Mouse (Mus musculus) layer of hippocampus, postnatal 14 days (tissue): ENCODE data around the gene Zfp597. TPM values are rescaled to one million over a fixed set of nuclear protein-coding genes. Genes with fewer than 3 reads are reported as not detected.
A peak's percentile ranks its signal among the peaks of the same experiment; 100 is the strongest.

Source experiments
- DNase-seq, 2 experiments: peaks; one replicate each; pipeline ENCODE4 v3.0.0; 2021 to 2022; ENCODE audit warnings: low spot score in 2 of 2, mixed read lengths in 1 of 2
- long read RNA-seq, 2 experiments: library from polyadenylated mRNA; stranded (forward); transcript quantifications; one replicate each; pipeline ENCODE4 v2.0.0; 2021
- total RNA-seq, 2 experiments: library from RNA; stranded (reverse); gene quantifications; 2 replicates each; pipeline ENCODE4 v1.2.3; 2021

Zfp597 gene
- 10 to 100 TPM; 20.0 to 24.1 TPM for total RNA-seq
- long read RNA-seq, experiment 1, full-length matches to known transcripts = 3 of 4 reads
- long read RNA-seq, experiment 1, partial matches to known transcripts = 0 of 4 reads
- long read RNA-seq, experiment 1, other reads (novel, unspliced or antisense) = 1 of 4 reads
- long read RNA-seq, experiment 2, full-length matches to known transcripts = 2 of 4 reads
- long read RNA-seq, experiment 2, partial matches to known transcripts = 0 of 4 reads
- long read RNA-seq, experiment 2, other reads (novel, unspliced or antisense) = 2 of 4 reads

- peak; percentile 93 to 95 for DNase-seq
Observed at GRCm38 (mm10) chr16:3884201-3885064, at the start of gene Zfp597, which contains the start of gene Gm20695. TSS of gene Zfp597 (minus strand) at chr16:3884561. TSS of gene Gm20695 (plus strand) at chr16:3884648.

GRCm38 (mm10) chr16:3934091-3934490 lies 49.7 kb upstream of the Zfp597 start:
- DNase-seq = no peak

- no peak for DNase-seq
Observed at GRCm38 (mm10) chr16:3933536-3933935, 49.2 kb upstream of the Zfp597 start.

- DNase-seq = peak in 1 of 2 experiments; percentile 16
Observed at GRCm38 (mm10) chr16:3929151-3929550, 44.8 kb upstream of the Zfp597 start.

- DNase-seq = no peak
Observed at GRCm38 (mm10) chr16:3928582-3928981, 44.2 kb upstream of the Zfp597 start.

GRCm38 (mm10) chr16:3923966-3924365 lies 39.6 kb upstream of the Zfp597 start:
- DNase-seq = no peak

GRCm38 (mm10) chr16:3923515-3923914 lies 39.2 kb upstream of the Zfp597 start:
- DNase-seq = no peak

GRCm38 (mm10) chr16:3920756-3921155 lies 36.4 kb upstream of the Zfp597 start:
- DNase-seq = no peak

- no peak for DNase-seq
Observed at GRCm38 (mm10) chr16:3909118-3909517, 24.8 kb upstream of the Zfp597 start.

GRCm38 (mm10) chr16:3908537-3909111 lies 24.3 kb upstream of the Zfp597 start, which contains the start of the genes 1700037C18Rik and Cluap1:
TSS of gene 1700037C18Rik (minus strand) at chr16:3908689.
TSS of gene Cluap1 (plus strand) at chr16:3908801.
- DNase-seq = peak; percentile 95 to 96

GRCm38 (mm10) chr16:3907471-3907870 lies 23.1 kb upstream of the Zfp597 start:
- DNase-seq = no peak

- DNase-seq = no peak
Observed at GRCm38 (mm10) chr16:3896553-3896952, 12.2 kb upstream of the Zfp597 start.

GRCm38 (mm10) chr16:3896046-3896445 lies 11.7 kb upstream of the Zfp597 start:
- DNase-seq = no peak

- DNase-seq = no peak
Observed at GRCm38 (mm10) chr16:3895173-3895792, 10.9 kb upstream of the Zfp597 start.

GRCm38 (mm10) chr16:3893739-3894138 lies 9.4 kb upstream of the Zfp597 start:
- DNase-seq = no peak

GRCm38 (mm10) chr16:3891621-3892295 lies 7.4 kb upstream of the Zfp597 start:
- no peak for DNase-seq

- DNase-seq = no peak
Observed at GRCm38 (mm10) chr16:3885065-3885670, 807 bp upstream of the Zfp597 start.

- no peak for DNase-seq
Observed at GRCm38 (mm10) chr16:3876346-3876745, 8.0 kb downstream of the Zfp597 start.

- DNase-seq = peak; percentile 81 to 92
Observed at GRCm38 (mm10) chr16:3872216-3873047, 11.9 kb downstream of the Zfp597 start, which contains the start of gene Naa60. TSS of gene Naa60 (plus strand) at chr16:3872375.
